Mouse (Mus musculus) CH12.LX (cell line): ENCODE measurements at regions not wholly inside any gene's neighbourhood (a gene's known extent, or its start where the extent isn't known, plus 50 kb on each side); places are given as distances from the start of the nearest gene placed in this dataset.

Source experiments
- BHLHE40 ChIP-seq: IDR thresholded peaks from 2 replicates; pipeline ENCODE4 v1.6.1; 2011; ENCODE audit warnings: mild to moderate bottlenecking, low read depth, low read length, improper control_type of control experiment
- CTCF ChIP-seq, 2 experiments: IDR thresholded peaks in 1 of 2; conservative IDR thresholded peaks in 1 of 2; 2 replicates each; pipeline ENCODE4 v1.5.1; 2011 to 2012; ENCODE audit warnings: low read depth in 2 of 2, low read length in 2 of 2, improper control_type of control experiment in 1 of 2, inconsistent platforms in 1 of 2, mild to moderate bottlenecking in 1 of 2, moderate library complexity in 1 of 2
- ETS1 ChIP-seq: conservative IDR thresholded peaks from 2 replicates; pipeline ENCODE4 v1.6.1; 2012; ENCODE audit warnings: low read depth, mild to moderate bottlenecking, inconsistent platforms, low read length, improper control_type of control experiment, moderate library complexity
- HCFC1 ChIP-seq: IDR thresholded peaks from 2 replicates; pipeline ENCODE4 v1.6.1; 2012; ENCODE audit warnings: low read depth, mild to moderate bottlenecking, inconsistent platforms, low read length, improper control_type of control experiment
- MAZ ChIP-seq: IDR thresholded peaks from 2 replicates; pipeline ENCODE4 v1.6.1; 2012; ENCODE audit warnings: low read depth, mild to moderate bottlenecking, inconsistent platforms, low read length, improper control_type of control experiment, moderate library complexity
- POLR2A ChIP-seq: IDR thresholded peaks from 2 replicates; pipeline ENCODE4 v1.6.1; 2011; ENCODE audit warnings: low read depth, mild to moderate bottlenecking, improper control_type of control experiment, low read length
- POLR2AphosphoS2 ChIP-seq: IDR thresholded peaks from 2 replicates; pipeline ENCODE4 v1.6.1; 2011; ENCODE audit warnings: low read depth, low read length, improper control_type of control experiment
- USF1 ChIP-seq: IDR thresholded peaks from 2 replicates; pipeline ENCODE4 v1.6.1; 2014; ENCODE audit warnings: low read depth, mild to moderate bottlenecking, inconsistent platforms, low read length, improper control_type of control experiment
- ZNF384 ChIP-seq: IDR thresholded peaks from 2 replicates; pipeline ENCODE4 v1.6.1; 2012; ENCODE audit warnings: low read depth, low read length, improper control_type of control experiment, inconsistent platforms

DNA sequence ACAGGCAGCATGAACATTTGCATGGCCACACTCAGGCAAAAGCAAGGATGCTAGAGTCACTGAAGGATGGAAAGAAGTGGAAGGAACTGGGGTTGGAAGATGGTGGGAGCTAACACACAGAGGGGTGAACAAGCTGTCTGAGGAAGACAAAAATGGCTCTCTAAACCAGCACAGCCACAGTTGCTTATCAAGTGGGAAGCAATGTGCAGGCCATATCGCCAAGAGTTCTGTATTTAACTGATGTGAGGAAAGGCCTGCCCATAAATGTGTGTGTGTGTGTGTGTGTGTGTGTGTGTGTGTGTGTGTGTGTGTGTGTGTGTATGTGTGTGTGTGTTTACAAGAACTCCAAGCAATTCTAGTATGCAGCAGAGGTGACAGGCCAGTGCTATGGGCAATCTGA is 236.9 kb upstream of the Gm10192 start:
- no peak for TF ChIP-seq CTCF (conservative IDR thresholded peaks at IDR 0.05 in 1 of 2, IDR thresholded peaks at IDR 0.05 in 1 of 2; ENCODE audit: low read depth in 2 of 2, low read length in 2 of 2)
- no peak for TF ChIP-seq ETS1
- no peak for TF ChIP-seq POLR2AphosphoS2
- no peak for TF ChIP-seq POLR2A
- TF ChIP-seq HCFC1 = no peak
- no peak for TF ChIP-seq BHLHE40
- no peak for TF ChIP-seq USF1
- no peak for TF ChIP-seq ZNF384
- TF ChIP-seq MAZ = no peak
